Mouse (Mus musculus) CH12.LX (cell line): ENCODE measurements at regions not wholly inside any gene's neighbourhood (a gene's known extent, or its start where the extent isn't known, plus 50 kb on each side); places are given as distances from the start of the nearest gene placed in this dataset.
A peak's percentile ranks its signal among the peaks of the same experiment; 100 is the strongest.
"Not testable (repeated sequence)": the region's sequence is repeated elsewhere in the genome, so short reads cannot be mapped to it uniquely, and the experiment has no call there.

Experiments used
- DNase-seq: peaks from one replicate; pipeline ENCODE4 v3.0.0-alpha.2; 2013; ENCODE audit errors: extremely low read depth
- H3K27ac ChIP-seq: 2 replicates; pipeline ENCODE4 v1.5.1; 2012; ENCODE audit warnings: low read depth, mild to moderate bottlenecking, control low read depth, moderate library complexity; ENCODE audit not compliant: insufficient read depth
- H3K27me3 ChIP-seq: replicated peaks from 2 replicates; pipeline ENCODE3; 2012; ENCODE audit warnings: inconsistent platforms
- H3K36me3 ChIP-seq, 2 experiments: replicated peaks in 1 of 2; 2 replicates each; pipeline versions ENCODE3 to v1.6.1; 2012; ENCODE audit warnings: inconsistent platforms in 1 of 2, low read length in 1 of 2, mild to moderate bottlenecking in 1 of 2, mixed read lengths in 1 of 2, moderate library complexity in 1 of 2; ENCODE audit not compliant: control insufficient read depth in 1 of 2, insufficient read depth in 1 of 2
- H3K4me1 ChIP-seq, 2 experiments: 2 replicates each; pipeline ENCODE4 v1.6.1; 2012; ENCODE audit warnings: inconsistent platforms in 1 of 2, moderate library complexity in 1 of 2; ENCODE audit not compliant: insufficient read depth in 2 of 2, control insufficient read depth in 1 of 2
- H3K4me2 ChIP-seq: 2 replicates; pipeline ENCODE4 v1.6.1; 2012; ENCODE audit warnings: low read depth, mild to moderate bottlenecking, control low read depth; ENCODE audit not compliant: poor library complexity, insufficient read depth, severe bottlenecking
- H3K4me3 ChIP-seq, 3 experiments: fragments of 150-350 bp in 1 of 3; sonication (generic) in 1 of 3; replicated peaks in 1 of 3; 2 replicates each; pipeline versions ENCODE3 to v1.5.1; 2011 to 2012; ENCODE audit warnings: low read depth in 2 of 3, low read length in 2 of 3, mild to moderate bottlenecking in 2 of 3, moderate library complexity in 2 of 3, control low read depth in 1 of 3, improper control_type of control experiment in 1 of 3, inconsistent platforms in 1 of 3, mixed read lengths in 1 of 3; ENCODE audit not compliant: poor library complexity in 1 of 3
- H3K79me2 ChIP-seq: replicated peaks from 2 replicates; pipeline ENCODE4 v1.6.1; 2012; ENCODE audit warnings: mild to moderate bottlenecking, moderate library complexity; ENCODE audit not compliant: control insufficient read depth, poor library complexity, insufficient read depth, severe bottlenecking; ENCODE audit errors: extremely low read depth
- H3K9ac ChIP-seq: 2 replicates; pipeline ENCODE4 v1.6.1; 2012; ENCODE audit warnings: low read depth, mild to moderate bottlenecking, control low read depth, moderate library complexity; ENCODE audit not compliant: insufficient read depth
- H3K9me3 ChIP-seq: replicated peaks from 2 replicates; pipeline ENCODE3; 2012; ENCODE audit warnings: low read length, inconsistent platforms, mixed read lengths
- MAFK ChIP-seq: IDR thresholded peaks from 2 replicates; pipeline ENCODE4 v1.6.1; 2011; ENCODE audit warnings: low read length, improper control_type of control experiment; ENCODE audit not compliant: insufficient replicate concordance
- MXI1 ChIP-seq: IDR thresholded peaks from 2 replicates; pipeline ENCODE4 v1.6.1; 2011; ENCODE audit warnings: mild to moderate bottlenecking, low read depth, low read length, improper control_type of control experiment
- ZC3H11A ChIP-seq: IDR thresholded peaks from 2 replicates; pipeline ENCODE4 v1.6.1; 2012; ENCODE audit warnings: low read depth, mild to moderate bottlenecking, inconsistent platforms, low read length, improper control_type of control experiment
- ZMIZ1 ChIP-seq: IDR thresholded peaks from 2 replicates; pipeline ENCODE4 v1.6.1; 2012; ENCODE audit warnings: low read depth, mild to moderate bottlenecking, inconsistent platforms, low read length, improper control_type of control experiment
- dilution Hi-C: fragments of 300-500 bp; cut with MboI; formaldehyde crosslinking; loops from 2 replicates; pipeline ENCODE4 v1.14.3; 2020; ENCODE audit warnings: low sequenced_read_pairs; ENCODE audit not compliant: extremely low pct_unique_long_range_greater_than_20kb, extremely low pct_ligation_motif_present
- in situ Hi-C: fragments of 300-500 bp; cut with MboI; formaldehyde crosslinking; loops from 3 replicates; pipeline ENCODE4 v1.14.3; 2019; ENCODE audit warnings: low sequenced_read_pairs, low pct_ligation_motif_present, low pct_unique_long_range_greater_than_20kb, mixed read lengths

GRCm38 (mm10) chr14:94796844-94797243 is 906.4 kb upstream of the Pcdh9 start:
- H3K9ac ChIP-seq, H3K79me2 ChIP-seq, DNase-seq, H3K27ac ChIP-seq, H3K36me3 ChIP-seq, H3K4me2 ChIP-seq, H3K9me3 ChIP-seq, dilution Hi-C loops, in situ Hi-C loops, H3K4me1 ChIP-seq, H3K4me3 ChIP-seq, H3K27me3 ChIP-seq: not testable (repeated sequence)

DNA sequence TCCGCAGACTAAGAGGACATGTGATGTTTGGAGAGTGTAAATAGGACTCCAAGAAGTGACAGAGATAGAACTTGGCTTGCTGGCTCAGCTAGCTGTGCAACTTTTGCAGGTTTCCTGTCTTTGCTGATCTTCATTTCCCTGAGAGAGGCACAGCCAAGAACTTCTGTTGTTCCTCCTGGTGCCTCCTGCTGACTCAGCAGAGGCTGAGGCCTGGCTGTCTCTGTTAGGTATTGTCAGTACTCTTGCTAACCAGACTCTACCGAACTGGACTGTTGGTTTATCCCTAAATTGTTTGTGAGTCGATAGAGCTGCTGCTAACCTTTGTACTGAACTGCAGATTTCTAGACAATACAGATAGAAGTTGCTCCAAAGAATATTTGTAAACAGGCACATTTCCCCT is 885.4 kb upstream of the Pcdh9 start:
- in situ Hi-C loops: no loop called here
- Histone ChIP-seq H3K79me2 (no peaks in the 10 kb centered on the region), H3K4me3 (no peak overlapping the region), H3K27ac (no peak overlapping the region), H3K36me3 (no peaks in the 10 kb centered on the region), H3K27me3 (no peaks in the 10 kb centered on the region), H3K9me3 (no peaks in the 10 kb centered on the region), H3K9ac (no peak overlapping the region), H3K4me1 (no peaks in the 10 kb centered on the region), H3K4me2 (no peak overlapping the region)
- DNase-seq: no peak
- no peak for TF ChIP-seq ZC3H11A
- TF ChIP-seq MAFK: peak; percentile 66; the same call in 1 of the 2 replicates
- no peak for TF ChIP-seq MXI1
- dilution Hi-C loops: no loop called here

DNA sequence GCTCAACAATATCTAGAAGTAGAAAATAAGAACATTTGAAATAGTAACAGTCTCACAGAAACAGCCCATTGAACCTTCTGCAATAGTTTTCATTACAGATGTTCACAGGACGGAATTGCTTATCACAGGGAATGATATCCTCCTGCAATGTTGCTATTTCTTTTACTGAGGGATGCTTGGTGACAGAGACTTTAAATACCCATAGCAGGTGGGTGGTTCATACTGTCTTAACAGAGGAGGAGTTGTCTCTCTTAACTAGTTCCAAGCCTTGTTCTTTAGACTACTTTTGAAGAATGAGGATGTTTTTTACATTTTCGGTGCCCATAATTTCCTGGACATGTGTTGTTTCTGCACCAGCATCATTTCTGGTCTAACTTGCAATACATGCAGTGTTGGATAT is 852.2 kb upstream of the Pcdh9 start:
- in situ Hi-C loops (no loop called here), dilution Hi-C loops (no loop called here)
- no peak overlapping the region for H3K9ac ChIP-seq
- H3K27me3 ChIP-seq: no peaks in the 10 kb centered on the region
- no peaks in the 10 kb centered on the region for H3K36me3 ChIP-seq
- no peaks in the 10 kb centered on the region for H3K4me1 ChIP-seq
- no peaks in the 10 kb centered on the region for H3K79me2 ChIP-seq
- no peak overlapping the region for H3K27ac ChIP-seq
- no peak overlapping the region for H3K4me2 ChIP-seq
- no peaks in the 10 kb centered on the region for H3K9me3 ChIP-seq
- TF ChIP-seq ZMIZ1: no peak
- H3K4me3 ChIP-seq: no peak overlapping the region
- no peak for DNase-seq
